Mouse (Mus musculus) midbrain, embryonic 14.5 days (tissue): ENCODE data around the gene Sqstm1. TPM values are rescaled to one million over a fixed set of nuclear protein-coding genes. Genes with fewer than 3 reads are reported as not detected.

Experiments
- microRNA-seq: library from miRNA; unstranded; fragments of <30 nt; microRNA quantifications from one replicate; pipeline ENCODE4, GENCODE M21; 2016
- polyA plus RNA-seq: library from polyadenylated mRNA; unstranded; fragments of >200 nt; fragmentation: Nextera tagmentation; extraction: Ambion mirVana; gene quantifications from 2 replicates; pipeline ENCODE4 v1.2.1, GENCODE M21; 2014

Gene Sqstm1
- polyA plus RNA-seq, 1 experiment from 2014 or later = 312 TPM

Small RNAs within 50 kb of the gene (microRNA-seq; reads per million reads assigned to microRNA genes)
- 1.0 reads per million for gene Mir6919

Other genes starting within 250 kb of the Sqstm1 start
- 72.5 and 74.9 TPM in 2 replicates for gene Rnf130, start 185.5 kb downstream of the Sqstm1 start, polyA plus RNA-seq
- 26.1 and 35.4 TPM in 2 replicates for gene Tbc1d9b, start 79.4 kb downstream of the Sqstm1 start, polyA plus RNA-seq
- gene Mrnip, start 36.4 kb downstream of the Sqstm1 start, polyA plus RNA-seq = 37.0 and 38.8 TPM in 2 replicates
- gene Mgat4b, start 63 bp upstream of the Sqstm1 start, polyA plus RNA-seq = 41.3 and 59.6 TPM in 2 replicates
- gene Ltc4s, start 27.8 kb upstream of the Sqstm1 start, polyA plus RNA-seq = 1.0 and 2.5 TPM in 2 replicates
- 5.6 and 5.9 TPM in 2 replicates for gene Maml1, start 81.5 kb upstream of the Sqstm1 start, polyA plus RNA-seq
- 181 and 232 TPM in 2 replicates for gene Canx, start 114.8 kb upstream of the Sqstm1 start, polyA plus RNA-seq
- 0.32 and 0.77 TPM in 2 replicates for gene Cby3, start 143.6 kb upstream of the Sqstm1 start, polyA plus RNA-seq
- 539 and 584 TPM in 2 replicates for gene Hnrnph1, start 166.2 kb upstream of the Sqstm1 start, polyA plus RNA-seq
- 25.0 and 31.6 TPM in 2 replicates for gene Rufy1, start 220.3 kb upstream of the Sqstm1 start, polyA plus RNA-seq